Mouse (Mus musculus): ENCODE data around the gene Minos1. TPM values are rescaled to one million over a fixed set of nuclear protein-coding genes. Genes with fewer than 3 reads are reported as not detected.

Gene Minos1
- 178 and 192 TPM in 2 replicates for polyA plus RNA-seq (2012; rRNA removed)

GRCm38 (mm10) chr4:139130701-139131549 is at the start of gene Minos1:
TSS of gene Minos1 (minus strand) at chr4:139131113.

GRCm38 (mm10) chr4:139092356-139093195 is 38.3 kb downstream of the Minos1 start, which contains the start of gene Nbl1:
TSS of gene Nbl1 (minus strand) at chr4:139092993.

DNA sequence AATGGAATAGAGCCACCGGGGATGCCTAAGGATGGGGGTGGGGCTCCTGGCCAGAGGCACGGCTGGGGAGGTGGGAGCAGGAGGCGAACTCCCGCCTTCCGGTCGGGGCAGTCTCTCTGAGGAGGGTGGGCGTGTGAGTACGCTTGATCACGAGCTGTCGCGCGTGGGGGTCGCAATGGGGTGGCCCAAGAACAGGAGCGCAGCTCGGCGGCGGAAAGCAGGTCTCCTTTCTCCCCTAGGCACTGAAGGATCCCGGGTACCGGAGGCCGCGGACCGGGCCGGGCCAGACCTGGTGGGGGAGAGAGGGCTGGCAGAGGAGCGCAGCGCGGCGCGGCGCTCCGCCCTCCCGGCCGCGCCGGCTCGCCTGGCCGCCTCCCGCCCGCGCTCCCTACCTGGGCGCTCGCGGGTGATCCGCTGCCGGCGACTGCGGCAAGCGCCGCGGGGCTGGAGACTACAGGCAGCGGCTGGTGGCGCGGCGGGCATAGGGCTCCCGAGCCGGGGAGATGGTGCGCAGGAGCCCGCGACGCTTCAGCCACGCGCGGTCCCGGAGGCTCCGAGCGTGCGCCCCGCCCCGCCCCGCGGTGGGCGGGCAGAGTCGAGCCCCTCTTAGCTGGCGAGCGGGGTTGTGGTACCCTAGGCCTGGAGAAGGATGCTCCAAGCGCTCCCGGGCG is 55.7 kb downstream of the Minos1 start, which contains the start of gene Htr6:
Gene Htr6, minus strand, starts transcription at position 530 of the 671 bp plus-strand sequence.

Other genes starting within 250 kb of the Minos1 start
- gene Otud3, start 217.2 kb downstream of the Minos1 start, polyA plus RNA-seq (2012; rRNA removed) = 8.2 and 8.9 TPM in 2 replicates
- gene Rnf186, start 164.0 kb downstream of the Minos1 start, polyA plus RNA-seq (2012; rRNA removed) = not detected in 2 replicates
- gene Tmco4, start 158.2 kb downstream of the Minos1 start, polyA plus RNA-seq (2012; rRNA removed) = 1.0 and 1.2 TPM in 2 replicates
- gene Htr6, start 55.5 kb downstream of the Minos1 start, polyA plus RNA-seq (2012; rRNA removed) = 1.2 and 1.3 TPM in 2 replicates
- gene Nbl1, start 38.1 kb downstream of the Minos1 start, polyA plus RNA-seq (2012; rRNA removed) = 30.6 and 59.3 TPM in 2 replicates
- gene Capzb, start 61.8 kb upstream of the Minos1 start, polyA plus RNA-seq (2012; rRNA removed) = 187 and 200 TPM in 2 replicates
- 19.3 and 21.6 TPM in 2 replicates for gene Pqlc2, start 179.6 kb upstream of the Minos1 start, polyA plus RNA-seq (2012; rRNA removed)
- 17.1 and 22.2 TPM in 2 replicates for gene Akr7a5, start 179.6 kb upstream of the Minos1 start, polyA plus RNA-seq (2012; rRNA removed)
- gene Mrto4, start 221.5 kb upstream of the Minos1 start, polyA plus RNA-seq (2012; rRNA removed) = 61.1 and 67.0 TPM in 2 replicates
- gene Emc1, start 221.5 kb upstream of the Minos1 start, polyA plus RNA-seq (2012; rRNA removed) = 44.2 and 44.5 TPM in 2 replicates
- gene Ubr4, start 221.5 kb upstream of the Minos1 start, polyA plus RNA-seq (2012; rRNA removed) = 174 and 176 TPM in 2 replicates

All from central nervous system, embryonic 14 days (tissue).